Mouse (Mus musculus) C2C12 (cell line): ENCODE measurements around the gene Rtf1.

Experiments
- CTCF ChIP-seq: IDR thresholded peaks from one replicate; pipeline ENCODE4 v1.5.1; 2011; ENCODE audit not compliant: control insufficient read depth, insufficient read depth, insufficient read length
- MAX ChIP-seq: IDR thresholded peaks from one replicate; pipeline ENCODE4 v1.6.1; 2011; ENCODE audit warnings: mild to moderate bottlenecking, control low read depth
- USF1 ChIP-seq: IDR thresholded peaks from one replicate; pipeline ENCODE4 v1.6.1; 2011; ENCODE audit warnings: low read depth, mild to moderate bottlenecking, control low read depth, moderate library complexity

DNA sequence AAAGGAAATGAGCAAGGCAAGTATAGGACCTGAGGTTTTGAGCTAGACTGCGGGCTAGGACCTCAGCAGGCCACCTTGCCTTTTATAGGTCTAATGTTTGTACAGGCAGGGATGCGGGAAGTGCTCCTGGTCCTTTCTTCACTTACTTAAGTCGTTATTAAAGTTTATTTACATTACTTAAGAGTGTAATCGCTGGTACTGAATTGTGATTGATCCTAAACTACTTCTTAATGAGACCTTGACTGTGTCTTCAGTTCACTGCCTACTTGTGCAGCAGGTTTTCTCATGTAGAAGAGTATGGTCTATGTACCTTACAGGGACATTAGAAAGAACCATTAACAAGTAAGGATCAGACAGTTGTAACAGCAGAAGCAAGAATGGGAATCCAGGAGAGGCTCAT is 55.9 kb downstream of the Rtf1 start:
- no peak for TF ChIP-seq CTCF
- TF ChIP-seq MAX = no peak
- TF ChIP-seq USF1 = no peak
